1 mouse cellular context compared by ENCODE assay signal in genomic region chr5:108465131-108465891, GRCm38 (mm10).
TF ChIP-seq lines count a peak whose summit lies in the region.

No protein-coding gene starts in this region.

TF ChIP-seq in MEL, 35 proteins besides CTCF, POLR2A, EP300 and RAD21 (continued from another document):
- TF ChIP-seq TCF12 (IDR thresholded peaks at IDR 0.05; ENCODE audit: low read depth, low read length): peak; percentile 29; the same call in 1 of the 2 replicates
- peak; percentile 82 for TF ChIP-seq SIN3A (IDR thresholded peaks at IDR 0.05; ENCODE audit: low read length)
- no peak; the same call in 1 of the 2 replicates for TF ChIP-seq ZNF384 (IDR thresholded peaks at IDR 0.05; ENCODE audit: low read depth, low read length)
- TF ChIP-seq MAX (IDR thresholded peaks at IDR 0.05; ENCODE audit: low read length): no peak
- TF ChIP-seq GATA1 (IDR thresholded peaks at IDR 0.05; ENCODE audit: low read depth, low read length): peak; percentile 64; the same call in 1 of the 2 replicates
- TF ChIP-seq ETS1 (IDR thresholded peaks at IDR 0.05; ENCODE audit: low read depth, low read length): peak; percentile 70
- TF ChIP-seq TAL1 (IDR thresholded peaks at IDR 0.05; ENCODE audit: low read length): peak; percentile 56
- 0 out of 2 replicates have a peak, but pooled peaks have one; percentile 15 for TF ChIP-seq HCFC1 (IDR thresholded peaks at IDR 0.05; ENCODE audit: low read depth, low read length)
- 0 out of 2 replicates have a peak, but pooled peaks have one; percentile 14 for TF ChIP-seq MXI1 (IDR thresholded peaks at IDR 0.05; ENCODE audit: low read depth, low read length)
- TF ChIP-seq RCOR1 (IDR thresholded peaks at IDR 0.05; ENCODE audit: low read depth, low read length): no peak; the same call in 1 of the 2 replicates
